Mouse (Mus musculus) C2C12 (cell line): Measurements from ENCODE around the gene Psmb9.

Source experiments
- CEBPB ChIP-seq: IDR thresholded peaks from one replicate; pipeline ENCODE4 v1.6.1; 2011; ENCODE audit warnings: low read depth, mild to moderate bottlenecking, control low read depth, moderate library complexity
- CTCF ChIP-seq: IDR thresholded peaks from one replicate; pipeline ENCODE4 v1.5.1; 2011; ENCODE audit not compliant: control insufficient read depth, insufficient read depth, insufficient read length
- FOSL1 ChIP-seq: IDR thresholded peaks from one replicate; pipeline ENCODE4 v1.8.0; 2011; ENCODE audit warnings: mild to moderate bottlenecking, low read length; ENCODE audit not compliant: poor library complexity, insufficient read depth, severe bottlenecking
- MAX ChIP-seq: IDR thresholded peaks from one replicate; pipeline ENCODE4 v1.6.1; 2011; ENCODE audit warnings: mild to moderate bottlenecking, control low read depth
- MYOD1 ChIP-seq: IDR thresholded peaks from one replicate; pipeline ENCODE4 v1.6.1; 2011; ENCODE audit warnings: low read depth; ENCODE audit not compliant: control insufficient read depth, insufficient read length
- MYOG ChIP-seq: IDR thresholded peaks from one replicate; pipeline ENCODE4 v1.6.1; 2011; ENCODE audit not compliant: control insufficient read depth, insufficient read length; ENCODE audit errors: extremely low read depth
- USF1 ChIP-seq: IDR thresholded peaks from one replicate; pipeline ENCODE4 v1.6.1; 2011; ENCODE audit warnings: low read depth, mild to moderate bottlenecking, control low read depth, moderate library complexity

GRCm38 (mm10) chr17:34224816-34225215 lies 37.3 kb upstream of the Psmb9 start:
- TF ChIP-seq CTCF (no peak), MAX (no peak), CEBPB (no peak), MYOG (no peak), MYOD1 (no peak), USF1 (no peak), FOSL1 (no peak)
